Mouse (Mus musculus) adrenal gland, adult (tissue): ENCODE measurements around the gene 4930412O13Rik.

Experiments
- DNase-seq, 2 experiments: peaks; one replicate each; pipeline ENCODE4 v3.0.0; 2022 to 2023; ENCODE audit warnings: low spot score in 1 of 2; ENCODE audit not compliant: inconsistent age in 2 of 2

Gene 4930412O13Rik

GRCm38 (mm10) chr2:9894836-9895593 is 14.0 kb downstream of the 4930412O13Rik start:
- DNase-seq, result no peak

GRCm38 (mm10) chr2:9896097-9896770 is 15.2 kb downstream of the 4930412O13Rik start:
- peak in 1 of 2 experiments; percentile 25 for DNase-seq

GRCm38 (mm10) chr2:9897846-9898245 is 16.8 kb downstream of the 4930412O13Rik start:
- no peak for DNase-seq

GRCm38 (mm10) chr2:9903854-9904560 is 23.0 kb downstream of the 4930412O13Rik start:
- no peak for DNase-seq

GRCm38 (mm10) chr2:9905995-9906394 is 24.9 kb downstream of the 4930412O13Rik start:
- DNase-seq, result no peak

- DNase-seq, result no peak
Measured at GRCm38 (mm10) chr2:9917602-9918001, 36.5 kb downstream of the 4930412O13Rik start.

- peak; percentile 21 to 65 for DNase-seq
Measured at GRCm38 (mm10) chr2:9918691-9919471, 37.8 kb downstream of the 4930412O13Rik start.

GRCm38 (mm10) chr2:9926194-9926904 is 45.3 kb downstream of the 4930412O13Rik start:
- DNase-seq, result no peak

- DNase-seq, result no peak
Measured at GRCm38 (mm10) chr2:9926905-9927283, 45.8 kb downstream of the 4930412O13Rik start.
